Mouse (Mus musculus) layer of hippocampus, adult 9-11 months (tissue): ENCODE results near the gene Akap2.

Source experiments
- DNase-seq: peaks from one replicate; pipeline ENCODE4 v3.0.0; 2022

Gene Akap2

DNA sequence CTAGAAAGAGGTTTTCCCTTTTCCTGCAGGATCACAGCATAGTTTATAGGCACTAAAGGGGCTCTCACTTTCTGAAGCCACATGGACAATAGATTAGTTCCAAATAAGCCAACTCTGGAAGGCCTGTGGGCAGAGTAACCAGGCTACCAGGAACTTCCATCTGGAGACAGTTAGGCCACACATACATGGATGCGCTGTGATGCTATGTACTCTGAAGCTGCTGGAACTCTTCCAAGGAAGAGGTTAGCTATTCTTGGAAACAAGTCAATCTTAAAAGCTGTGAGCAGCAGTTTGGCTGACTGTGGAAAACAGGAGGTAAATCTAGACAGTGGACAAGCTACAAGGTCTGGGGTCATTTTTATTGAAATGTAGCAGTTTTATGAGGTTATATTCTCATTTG is 46.9 kb downstream of the Akap2 start:
- DNase-seq, result peak; percentile 34

DNA sequence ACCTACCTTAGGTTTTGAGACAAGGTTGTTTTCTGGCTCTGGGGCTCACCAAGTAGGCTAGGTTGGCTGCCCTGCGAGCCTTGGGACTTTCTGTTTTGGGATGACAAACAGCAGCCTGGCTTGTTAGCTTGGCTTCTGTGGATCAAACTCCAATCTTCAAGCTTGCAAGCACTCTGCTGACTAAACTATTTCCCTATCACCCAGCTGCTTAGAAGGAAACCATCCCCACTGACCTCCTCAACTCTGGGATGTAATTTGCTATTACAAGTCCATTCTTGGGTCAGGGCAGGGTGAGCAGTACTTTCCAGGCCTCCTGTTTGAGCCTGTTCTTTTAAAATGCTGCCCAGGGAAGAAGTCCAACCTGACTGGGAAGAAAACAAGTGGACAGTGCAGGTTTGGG is 47.5 kb downstream of the Akap2 start:
- no peak for DNase-seq

DNA sequence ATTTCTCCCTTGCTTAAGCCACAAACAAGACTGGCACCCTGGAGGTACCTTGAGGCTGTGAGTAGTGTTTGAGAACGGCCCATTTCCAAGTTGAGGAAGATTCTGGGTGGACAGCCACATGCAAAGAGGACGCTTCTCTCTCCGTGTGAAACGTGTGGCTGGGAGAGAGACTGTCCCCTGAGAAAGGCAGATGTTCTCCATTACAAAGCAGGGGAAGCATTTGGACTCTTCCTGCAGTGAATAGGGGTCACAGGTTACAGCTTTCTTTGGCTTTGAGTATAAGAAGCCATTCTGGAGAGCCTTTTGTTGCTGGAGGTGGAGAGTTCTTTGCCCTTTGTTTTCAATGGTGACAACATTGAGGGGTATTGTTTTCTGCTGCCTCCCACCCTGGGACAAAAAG is 48.3 kb downstream of the Akap2 start:
- DNase-seq, result no peak

DNA sequence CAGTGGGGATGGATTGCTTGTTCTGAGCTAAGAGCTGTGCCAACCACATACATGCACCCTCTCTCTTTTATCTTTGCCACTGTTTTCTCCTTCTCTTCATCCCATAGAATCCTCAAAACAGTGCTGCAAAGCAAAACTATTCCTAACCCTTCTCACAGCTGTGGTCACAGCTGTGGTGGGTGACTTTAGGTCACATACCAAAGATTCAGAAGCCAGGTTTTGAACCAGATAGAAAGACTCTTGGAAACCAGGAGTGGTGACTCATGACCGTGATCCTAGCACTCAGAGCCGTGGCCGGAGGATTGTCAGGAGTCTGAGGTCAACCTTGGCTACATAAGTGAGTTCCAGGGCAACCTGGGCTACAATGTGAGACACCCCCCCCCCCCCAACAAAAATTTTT is 51.5 kb downstream of the Akap2 start:
- DNase-seq, result no peak

DNA sequence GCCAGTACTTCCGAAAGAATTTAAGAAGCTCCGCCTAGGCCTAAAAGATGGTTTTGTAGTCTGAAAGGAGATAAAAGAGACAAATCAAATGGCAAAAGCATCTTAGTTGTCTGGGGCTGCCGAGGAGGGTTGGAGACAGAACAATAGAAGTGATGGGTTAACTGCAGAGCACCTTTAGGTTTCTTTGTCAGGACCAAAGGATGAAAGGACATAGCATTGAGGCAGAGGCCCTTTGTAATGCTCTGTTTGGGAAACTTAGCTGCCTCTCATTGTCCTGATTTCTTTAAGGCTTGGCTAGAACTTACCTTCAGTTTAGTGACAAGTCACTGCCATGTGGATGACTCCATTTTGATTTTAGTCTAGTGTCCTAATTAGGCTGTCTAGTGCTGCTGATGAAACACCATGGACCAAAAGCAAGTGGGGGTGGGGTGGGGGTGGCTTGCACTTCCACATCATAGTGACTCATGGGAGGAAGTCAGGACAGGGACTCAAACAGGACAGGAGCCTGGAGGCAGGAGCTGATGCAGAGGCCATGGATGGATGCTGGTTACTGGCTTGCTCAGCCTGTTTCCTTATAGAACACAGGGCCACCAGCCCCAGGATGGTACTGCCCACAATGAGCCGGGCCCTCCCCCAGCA is 52.8 kb downstream of the Akap2 start:
- no peak for DNase-seq

GRCm38 (mm10) chr4:57771558-57772219 is 54.2 kb downstream of the Akap2 start:
- no peak for DNase-seq

- DNase-seq, result no peak
Observed at GRCm38 (mm10) chr4:57772851-57773510, 55.5 kb downstream of the Akap2 start.

DNA sequence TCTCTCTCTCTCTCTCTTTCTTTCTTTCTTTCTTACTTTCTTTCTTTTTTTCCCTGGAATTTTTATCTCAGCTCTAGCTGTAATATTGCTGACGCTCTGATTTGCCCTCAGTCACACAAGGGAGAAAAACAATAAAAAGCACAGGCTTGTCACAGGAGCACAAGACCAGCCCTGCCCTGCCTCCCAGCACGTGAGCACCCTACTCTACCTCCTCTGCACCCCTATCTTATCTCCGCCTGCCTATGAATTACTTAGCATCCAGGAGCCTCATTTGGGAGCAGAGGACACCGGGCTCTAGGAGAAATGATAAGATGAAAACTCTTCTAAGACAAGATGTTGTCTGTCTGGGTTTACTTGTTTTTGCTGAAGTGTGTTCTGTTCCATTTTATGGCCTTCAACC is 57.1 kb downstream of the Akap2 start:
- DNase-seq, result no peak

DNA sequence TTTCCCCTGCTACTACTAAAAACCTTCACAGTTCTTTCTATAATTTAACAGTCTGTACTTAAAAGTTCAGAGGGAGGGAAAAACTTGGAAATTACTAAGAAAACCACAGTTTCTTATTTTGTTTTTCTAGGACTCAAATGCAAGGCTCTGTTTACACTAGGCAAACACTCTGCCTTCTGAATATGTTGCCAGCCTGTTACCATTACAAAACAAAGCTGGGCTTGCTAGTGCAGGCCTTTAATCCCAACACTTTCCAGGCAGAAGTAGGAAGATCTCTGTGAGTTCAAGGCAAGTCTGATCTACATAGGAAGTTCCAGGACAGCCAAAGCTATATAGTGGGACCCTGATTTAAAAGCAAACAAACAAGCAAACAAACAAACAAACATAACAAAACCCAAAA is 58.1 kb downstream of the Akap2 start:
- DNase-seq, result no peak

GRCm38 (mm10) chr4:57780403-57780802 is 62.9 kb downstream of the Akap2 start:
- no peak for DNase-seq

- DNase-seq, result no peak
Observed at GRCm38 (mm10) chr4:57780833-57781641, 63.6 kb downstream of the Akap2 start.

DNA sequence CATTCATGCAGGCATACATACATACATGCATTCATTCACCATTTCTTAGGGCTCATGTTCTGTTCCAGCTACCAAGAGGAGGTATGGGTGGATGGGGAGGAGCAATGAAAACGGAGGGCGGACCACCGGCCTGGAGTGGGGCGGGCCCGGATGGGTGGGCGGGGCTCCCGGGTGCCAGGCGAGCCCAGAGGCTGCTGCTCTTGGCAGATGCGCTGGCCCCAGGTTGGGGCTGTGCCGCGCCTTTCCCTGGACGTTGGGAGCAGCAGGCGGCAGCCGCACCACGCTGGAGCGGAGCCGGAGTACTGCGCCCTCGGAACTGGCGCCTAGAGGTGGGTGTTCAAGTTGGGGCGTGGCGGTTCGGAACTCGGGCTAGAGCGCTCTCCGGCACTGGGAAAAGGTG is 64.5 kb downstream of the Akap2 start:
- DNase-seq, result no peak

- no peak for DNase-seq
Observed at GRCm38 (mm10) chr4:57782549-57783390, 65.3 kb downstream of the Akap2 start.

DNA sequence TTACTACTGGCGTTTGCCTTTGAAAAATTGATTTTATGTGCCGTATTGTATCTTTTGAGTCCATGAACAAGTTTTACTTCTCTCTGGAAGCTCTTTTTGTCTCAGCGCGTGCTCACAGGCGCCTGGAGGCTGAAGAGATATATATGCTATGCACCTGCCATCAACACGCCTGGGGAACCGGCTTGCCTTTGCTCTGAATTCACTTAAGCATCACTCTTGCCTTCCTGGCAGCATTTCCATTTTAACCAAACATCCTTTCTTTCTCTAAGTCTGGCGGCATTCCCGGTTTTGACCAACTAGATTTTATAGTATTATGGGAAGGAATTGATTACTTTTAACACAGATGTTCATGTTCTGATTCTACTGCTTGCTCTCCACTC is 65.9 kb downstream of the Akap2 start:
- DNase-seq, result no peak

- no peak for DNase-seq
Observed at GRCm38 (mm10) chr4:57783853-57784600, 66.6 kb downstream of the Akap2 start.

DNA sequence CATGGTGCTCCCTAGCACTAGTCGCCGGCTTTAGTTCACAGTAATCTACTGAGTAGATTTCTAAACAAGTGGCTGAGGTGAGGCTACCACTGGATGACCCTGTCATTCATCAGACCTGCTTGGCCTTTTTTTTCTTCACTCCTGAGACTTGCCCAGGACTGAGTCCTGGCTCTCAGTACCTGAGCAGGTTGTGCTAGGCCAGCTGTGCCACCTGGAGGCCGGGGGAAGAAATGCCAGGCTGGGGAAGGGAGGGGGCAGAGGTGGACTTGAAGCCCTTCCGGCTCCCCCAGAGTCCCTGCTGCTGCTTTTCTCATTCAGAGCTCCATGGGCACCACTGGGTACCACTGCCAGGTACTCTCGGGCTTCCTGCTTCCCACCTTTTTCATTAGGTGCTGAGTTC is 71.3 kb downstream of the Akap2 start:
- no peak for DNase-seq

DNA sequence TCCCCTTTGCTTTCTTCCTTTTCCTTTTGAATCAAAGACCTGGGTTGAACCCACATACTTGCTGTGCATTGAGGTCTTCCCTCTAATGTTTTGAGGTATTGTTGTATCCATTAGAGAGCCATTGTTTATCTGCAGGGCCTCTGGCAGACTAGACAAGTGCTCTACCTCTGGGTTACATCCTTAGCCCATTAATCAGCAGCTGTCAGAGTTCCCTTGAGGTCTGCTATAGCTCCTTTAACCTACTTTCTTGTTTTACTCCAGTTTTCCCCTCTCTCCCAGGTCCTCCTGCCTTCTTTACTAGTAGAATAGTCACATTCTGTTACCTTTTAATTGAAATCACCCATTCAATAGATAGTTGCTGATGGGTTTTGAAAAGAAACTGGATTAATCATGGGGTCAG is 71.7 kb downstream of the Akap2 start:
- DNase-seq, result no peak

- DNase-seq, result no peak
Observed at GRCm38 (mm10) chr4:57793989-57794388, 76.5 kb downstream of the Akap2 start.

- DNase-seq, result no peak
Observed at GRCm38 (mm10) chr4:57794547-57794946, 77.1 kb downstream of the Akap2 start.

- no peak for DNase-seq
Observed at GRCm38 (mm10) chr4:57797548-57798285, 80.3 kb downstream of the Akap2 start.
